Mouse (Mus musculus): ENCODE measurements around the gene Bglap. TPM values are rescaled to one million over a fixed set of nuclear protein-coding genes. Genes with fewer than 3 reads are reported as not detected.
"Not testable (repeated sequence)": the region's sequence is repeated elsewhere in the genome, so short reads cannot be mapped to it uniquely, and the experiment has no call there.

Bglap gene
- not detected in 2 replicates for polyA plus RNA-seq (2012; ENCODE audit: insufficient read depth, insufficient read length, missing spikeins)

- TF ChIP-seq POLR2A (IDR thresholded peaks at IDR 0.05; ENCODE audit: borderline replicate concordance, low read depth, low read length): no peak
- no peak for TF ChIP-seq CTCF (IDR thresholded peaks at IDR 0.05; ENCODE audit: low read depth, low read length)
- Histone ChIP-seq H3K4me3 (ENCODE audit: insufficient read depth, low read length) (no peak within 1 kb of the TSS), H3K4me1 (ENCODE audit: control insufficient read depth, insufficient read depth, low read length) (peaks cover 2% of the 10 kb centered on the region; the same call in 1 of the 2 replicates), H3K27ac (ENCODE audit: insufficient read depth, low read depth, low read length) (no peak within 1 kb of the TSS)
These were observed at the start of gene Bglap for GRCm38 (mm10) chr3:88384364-88384763. TSS of gene Bglap (minus strand) at chr3:88384464.

- H3K4me3 ChIP-seq (ENCODE audit: insufficient read depth, low read length); H3K4me1 ChIP-seq (ENCODE audit: control insufficient read depth, insufficient read depth, low read length); H3K27ac ChIP-seq (ENCODE audit: insufficient read depth, low read depth, low read length): not testable (repeated sequence)
These were observed 44.4 kb upstream of the Bglap start for GRCm38 (mm10) chr3:88428639-88429038.

GRCm38 (mm10) chr3:88427342-88427905 is 43.2 kb upstream of the Bglap start:
- H3K4me1 ChIP-seq (ENCODE audit: control insufficient read depth, insufficient read depth, low read length): peaks cover 16% of the 10 kb centered on the region
- no peak overlapping the region for H3K4me3 ChIP-seq (ENCODE audit: insufficient read depth, low read length)
- no peak for TF ChIP-seq POLR2A (IDR thresholded peaks at IDR 0.05; ENCODE audit: borderline replicate concordance, low read depth, low read length)
- no peak for TF ChIP-seq CTCF (IDR thresholded peaks at IDR 0.05; ENCODE audit: low read depth, low read length)
- H3K27ac ChIP-seq (ENCODE audit: insufficient read depth, low read depth, low read length): no peak overlapping the region

- H3K4me1 ChIP-seq (ENCODE audit: control insufficient read depth, insufficient read depth, low read length): peaks cover 24% of the 10 kb centered on the region
- TF ChIP-seq CTCF (IDR thresholded peaks at IDR 0.05; ENCODE audit: low read depth, low read length) (no peak), POLR2A (IDR thresholded peaks at IDR 0.05; ENCODE audit: borderline replicate concordance, low read depth, low read length) (no peak)
- no peak overlapping the region for H3K27ac ChIP-seq (ENCODE audit: insufficient read depth, low read depth, low read length)
- no peak overlapping the region for H3K4me3 ChIP-seq (ENCODE audit: insufficient read depth, low read length)
These were observed 41.6 kb upstream of the Bglap start for GRCm38 (mm10) chr3:88425708-88426420.

GRCm38 (mm10) chr3:88425330-88425689 is 41.0 kb upstream of the Bglap start:
- H3K27ac ChIP-seq (ENCODE audit: insufficient read depth, low read depth, low read length): no peak overlapping the region
- H3K4me3 ChIP-seq (ENCODE audit: insufficient read depth, low read length): peak overlapping the region; percentile 24; the same call in 1 of the 2 replicates
- peaks cover 24% of the 10 kb centered on the region for H3K4me1 ChIP-seq (ENCODE audit: control insufficient read depth, insufficient read depth, low read length)
- no peak for TF ChIP-seq POLR2A (IDR thresholded peaks at IDR 0.05; ENCODE audit: borderline replicate concordance, low read depth, low read length)
- TF ChIP-seq CTCF (IDR thresholded peaks at IDR 0.05; ENCODE audit: low read depth, low read length): no peak

GRCm38 (mm10) chr3:88424605-88425329 is 40.5 kb upstream of the Bglap start, which contains the start of gene Slc25a44:
TSS of gene Slc25a44 (minus strand) at chr3:88425139.
- Histone ChIP-seq H3K4me1 (ENCODE audit: control insufficient read depth, insufficient read depth, low read length) (peaks cover 24% of the 10 kb centered on the region), H3K27ac (ENCODE audit: insufficient read depth, low read depth, low read length) (peak within 1 kb of the TSS; percentile 57), H3K4me3 (ENCODE audit: insufficient read depth, low read length) (peak within 1 kb of the TSS; percentile 76)
- TF ChIP-seq POLR2A (IDR thresholded peaks at IDR 0.05; ENCODE audit: borderline replicate concordance, low read depth, low read length) (no peak), CTCF (IDR thresholded peaks at IDR 0.05; ENCODE audit: low read depth, low read length) (no peak)

- H3K27ac ChIP-seq (ENCODE audit: insufficient read depth, low read depth, low read length): no peak overlapping the region
These were observed 37.9 kb upstream of the Bglap start for GRCm38 (mm10) chr3:88422020-88422720.

GRCm38 (mm10) chr3:88420771-88421170 is 36.5 kb upstream of the Bglap start:
- no peak overlapping the region for H3K27ac ChIP-seq (ENCODE audit: insufficient read depth, low read depth, low read length)
- H3K4me3 ChIP-seq (ENCODE audit: insufficient read depth, low read length): no peak overlapping the region
- TF ChIP-seq CTCF (IDR thresholded peaks at IDR 0.05; ENCODE audit: low read depth, low read length) (no peak), POLR2A (IDR thresholded peaks at IDR 0.05; ENCODE audit: borderline replicate concordance, low read depth, low read length) (no peak)
- H3K4me1 ChIP-seq (ENCODE audit: control insufficient read depth, insufficient read depth, low read length): peaks cover 20% of the 10 kb centered on the region

More at GRCm38 (mm10) chr3:88422020-88422720, 37.9 kb upstream of the Bglap start:
- H3K4me1 ChIP-seq (ENCODE audit: control insufficient read depth, insufficient read depth, low read length): peaks cover 24% of the 10 kb centered on the region
- TF ChIP-seq CTCF (IDR thresholded peaks at IDR 0.05; ENCODE audit: low read depth, low read length) (no peak), POLR2A (IDR thresholded peaks at IDR 0.05; ENCODE audit: borderline replicate concordance, low read depth, low read length) (no peak)
- no peak overlapping the region for H3K4me3 ChIP-seq (ENCODE audit: insufficient read depth, low read length)

GRCm38 (mm10) chr3:88418016-88418415 is 33.8 kb upstream of the Bglap start:
- Histone ChIP-seq H3K4me1 (ENCODE audit: control insufficient read depth, insufficient read depth, low read length) (peaks cover 20% of the 10 kb centered on the region), H3K4me3 (ENCODE audit: insufficient read depth, low read length) (no peak overlapping the region), H3K27ac (ENCODE audit: insufficient read depth, low read depth, low read length) (no peak overlapping the region)
- TF ChIP-seq POLR2A (IDR thresholded peaks at IDR 0.05; ENCODE audit: borderline replicate concordance, low read depth, low read length): no peak
- TF ChIP-seq CTCF (IDR thresholded peaks at IDR 0.05; ENCODE audit: low read depth, low read length): no peak

Data from bone marrow macrophage, adult 2 months (primary cell).